Mouse (Mus musculus) monocyte, adult 2 months (primary cell): Measurements from ENCODE around the gene Agpat2.

Source experiments
- DNase-seq, 2 experiments: peaks; one replicate each; pipeline ENCODE4 v3.0.0; 2022; ENCODE audit warnings: low spot score in 2 of 2, low read depth in 1 of 2

The Agpat2 gene

DNA sequence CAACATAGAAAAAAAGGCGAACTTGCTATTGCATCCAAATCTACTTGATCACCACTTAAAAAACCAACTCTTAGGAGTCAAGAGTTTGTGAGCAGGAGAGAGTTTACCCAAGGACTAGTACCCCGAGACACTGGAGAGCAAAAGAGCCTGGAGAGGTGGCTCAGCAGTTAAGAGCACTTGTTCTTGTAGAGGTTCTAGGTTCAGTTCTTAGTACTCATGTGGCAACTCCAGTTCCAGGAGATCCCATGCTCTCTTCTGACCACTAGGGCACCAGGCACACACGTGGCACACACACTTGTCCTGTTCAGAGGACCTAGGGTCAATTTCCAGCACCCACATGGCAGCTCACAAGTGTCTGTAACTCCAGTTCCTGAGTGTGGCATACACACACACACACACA, 21.9 kb upstream of the Agpat2 start:
- DNase-seq, result no peak

DNA sequence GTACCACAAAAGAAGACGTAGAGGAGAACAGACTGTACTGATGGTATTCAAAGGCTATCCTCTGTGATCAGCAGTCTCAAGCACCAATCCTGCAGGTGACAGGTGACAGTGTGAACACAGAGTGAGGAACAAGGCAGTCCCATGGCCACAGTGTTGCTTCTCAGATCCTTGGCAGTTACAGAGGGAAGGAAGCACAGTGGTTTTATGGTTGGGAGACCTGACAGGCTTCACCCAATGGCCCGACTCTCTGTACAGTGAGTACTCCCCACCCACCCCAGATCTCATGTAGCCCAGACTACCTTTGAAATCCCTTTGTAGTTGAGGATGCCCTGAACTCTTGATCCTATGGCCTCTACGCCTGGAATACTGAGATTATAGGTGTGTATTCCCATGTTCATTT, 21.2 kb upstream of the Agpat2 start:
- DNase-seq, result no peak

DNA sequence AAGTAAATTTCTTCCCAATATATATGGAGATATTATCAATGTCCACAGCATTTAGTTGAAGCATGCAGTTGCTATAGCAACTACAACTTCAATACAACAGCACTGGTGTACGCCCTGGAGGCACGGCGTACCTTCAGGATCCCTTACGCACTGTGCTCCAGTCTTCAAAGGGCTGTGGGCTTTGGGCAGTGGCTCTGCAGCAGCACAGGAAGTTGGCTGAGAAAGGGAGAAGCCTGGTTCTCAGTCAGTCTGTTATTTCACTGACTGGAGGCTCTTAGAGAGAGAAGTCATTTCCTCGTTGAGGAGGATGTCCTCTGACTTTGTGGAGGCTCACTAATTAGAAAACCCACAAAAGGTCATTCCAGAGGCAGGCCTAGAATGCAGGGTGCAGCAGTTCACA, 18.8 kb upstream of the Agpat2 start:
- DNase-seq, result no peak

DNA sequence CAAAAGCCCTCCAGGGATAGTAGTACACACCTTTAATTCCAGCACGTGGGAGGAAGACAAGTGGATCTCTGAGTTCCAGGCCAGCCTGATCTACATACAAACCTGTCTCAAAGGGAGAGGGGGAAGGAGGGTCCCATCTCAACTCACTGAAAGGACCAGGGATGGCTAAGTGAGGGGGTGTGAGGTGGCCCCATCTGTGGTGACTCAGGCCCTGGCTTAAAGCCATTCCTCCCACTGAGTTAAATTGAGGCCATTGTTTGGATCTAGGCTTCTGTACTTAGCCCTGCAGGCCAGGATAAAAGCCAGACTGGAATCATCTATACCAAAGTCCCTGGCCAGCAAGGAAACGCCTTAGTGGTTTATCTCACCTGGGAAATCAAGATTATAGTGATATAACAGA, 17.0 kb upstream of the Agpat2 start:
- no peak for DNase-seq

GRCm38 (mm10) chr2:26617928-26618327, 13.7 kb upstream of the Agpat2 start:
- no peak for DNase-seq

DNA sequence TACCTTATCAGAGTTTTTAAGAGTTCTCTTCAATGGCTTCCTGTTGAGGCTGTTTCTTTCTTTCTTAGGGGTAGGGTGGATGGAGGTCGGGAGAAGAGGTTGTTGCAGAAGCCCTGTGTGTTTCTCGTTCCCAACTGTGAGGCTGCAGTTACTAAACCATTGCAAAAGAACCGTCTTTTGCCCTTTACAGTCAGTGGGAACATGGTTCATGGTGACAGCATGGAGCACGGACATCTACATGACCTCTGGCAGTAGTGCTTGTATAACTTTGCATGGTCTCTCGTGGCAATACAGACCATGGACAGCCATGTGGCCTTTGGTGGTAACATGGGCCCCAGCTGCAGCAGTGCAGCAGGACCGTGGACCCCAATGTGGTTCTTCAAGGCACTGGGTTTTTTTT, 13.1 kb upstream of the Agpat2 start:
- DNase-seq, result no peak

DNA sequence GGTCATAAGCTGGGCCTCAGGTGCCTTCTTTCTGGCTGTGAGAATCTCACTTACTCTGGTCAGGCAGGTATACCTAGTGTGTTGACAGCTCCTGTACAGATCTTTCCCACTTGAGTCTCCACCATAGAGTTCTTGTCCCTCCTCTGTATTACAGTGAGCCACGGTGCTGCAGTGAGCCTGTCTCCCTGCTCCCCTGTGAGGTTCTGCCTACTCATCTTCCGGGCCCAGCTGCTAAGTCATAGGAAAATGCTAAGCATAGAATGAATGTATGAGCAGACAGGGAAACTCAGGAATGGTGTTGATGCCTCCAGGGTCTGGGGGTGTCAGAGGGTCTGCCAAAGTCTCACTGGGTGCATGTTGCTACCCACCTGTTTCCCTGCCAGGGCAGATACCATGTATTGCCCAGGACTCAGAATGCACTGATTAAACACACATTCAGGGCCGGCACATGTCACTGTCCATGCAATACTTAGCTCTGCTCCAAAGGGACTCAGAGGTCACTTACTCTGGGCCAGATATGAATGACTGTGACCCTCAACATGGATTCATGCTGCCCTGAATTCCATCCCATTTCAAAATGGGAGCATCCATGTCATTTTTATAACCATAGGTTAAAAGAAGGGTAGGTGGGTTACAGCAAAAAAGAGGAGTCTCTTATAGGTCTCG, 11.4 kb upstream of the Agpat2 start:
- no peak for DNase-seq

- DNase-seq, result no peak
Measured at GRCm38 (mm10) chr2:26614903-26615302, 10.7 kb upstream of the Agpat2 start.

- DNase-seq, result no peak
Measured at GRCm38 (mm10) chr2:26611896-26612295, 7.7 kb upstream of the Agpat2 start.

- DNase-seq, result no peak
Measured at GRCm38 (mm10) chr2:26611054-26611453, 6.8 kb upstream of the Agpat2 start.

GRCm38 (mm10) chr2:26610526-26610925, 6.3 kb upstream of the Agpat2 start:
- DNase-seq, result no peak

GRCm38 (mm10) chr2:26609261-26609661, 5.0 kb upstream of the Agpat2 start:
- no peak for DNase-seq

GRCm38 (mm10) chr2:26608781-26609180, 4.6 kb upstream of the Agpat2 start:
- no peak for DNase-seq

DNA sequence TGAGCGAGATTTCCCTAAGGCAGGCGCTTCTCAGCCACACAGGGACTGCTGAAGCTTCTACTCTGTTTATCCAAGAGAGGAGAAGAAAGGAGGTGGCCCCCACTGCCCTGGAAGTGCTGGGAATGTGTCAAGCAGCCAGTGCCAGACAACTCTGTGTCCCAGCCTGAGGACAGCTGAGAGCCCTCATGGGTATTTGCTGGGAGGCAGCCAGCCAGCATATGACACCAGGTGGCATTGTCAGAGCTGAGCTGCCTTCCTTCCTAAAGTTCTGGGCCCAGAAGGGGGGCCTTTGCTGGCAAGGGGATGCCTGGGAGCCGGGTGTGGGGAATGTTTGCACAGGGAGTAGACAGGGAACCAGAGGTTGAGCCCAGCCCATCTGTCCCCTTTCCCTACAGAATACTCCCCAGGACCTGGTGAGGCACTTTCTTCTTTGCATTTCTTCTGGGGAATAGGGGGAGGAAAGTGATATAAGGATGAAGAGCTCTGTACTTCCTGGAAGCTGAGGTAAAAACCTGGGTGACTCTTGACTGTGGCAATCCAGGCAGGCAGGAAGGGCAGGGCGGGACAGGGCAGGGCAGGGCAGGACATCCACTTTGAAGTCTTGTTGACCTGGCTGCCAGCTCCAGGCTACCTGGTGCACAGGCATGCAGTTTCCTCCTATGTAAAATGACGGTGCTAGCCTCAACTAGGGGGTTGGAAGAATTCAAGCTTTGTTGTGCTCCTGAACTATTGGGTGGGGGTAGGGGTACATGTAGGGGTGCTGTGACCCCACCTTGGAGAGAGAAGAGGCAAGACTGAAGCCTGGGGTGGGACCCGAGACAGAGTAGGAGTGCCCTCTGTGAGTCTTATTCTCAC, 3.1 kb upstream of the Agpat2 start:
- no peak for DNase-seq

DNA sequence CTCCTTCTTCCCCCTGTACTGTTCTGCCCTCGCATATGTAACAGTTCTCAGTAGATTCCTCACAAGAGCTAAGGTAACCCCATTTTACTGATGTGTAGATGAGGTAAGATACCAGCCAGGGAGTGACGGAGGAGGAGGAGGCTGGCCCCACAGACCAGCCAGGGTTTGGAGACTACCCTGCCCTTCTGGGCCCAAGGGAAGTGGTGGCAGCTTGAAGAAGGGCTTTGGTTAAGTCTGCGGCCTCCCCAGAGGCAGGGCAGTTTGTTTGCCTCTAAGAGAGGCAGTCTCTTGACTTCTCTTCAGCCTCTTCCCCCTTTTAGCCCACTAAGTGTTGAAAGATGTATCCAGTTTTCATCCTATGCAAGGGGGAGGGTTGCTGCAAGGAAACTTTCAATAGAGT, 2.4 kb upstream of the Agpat2 start:
- no peak for DNase-seq

- DNase-seq, result no peak
Measured at GRCm38 (mm10) chr2:26605331-26605730, 1.1 kb upstream of the Agpat2 start.

DNA sequence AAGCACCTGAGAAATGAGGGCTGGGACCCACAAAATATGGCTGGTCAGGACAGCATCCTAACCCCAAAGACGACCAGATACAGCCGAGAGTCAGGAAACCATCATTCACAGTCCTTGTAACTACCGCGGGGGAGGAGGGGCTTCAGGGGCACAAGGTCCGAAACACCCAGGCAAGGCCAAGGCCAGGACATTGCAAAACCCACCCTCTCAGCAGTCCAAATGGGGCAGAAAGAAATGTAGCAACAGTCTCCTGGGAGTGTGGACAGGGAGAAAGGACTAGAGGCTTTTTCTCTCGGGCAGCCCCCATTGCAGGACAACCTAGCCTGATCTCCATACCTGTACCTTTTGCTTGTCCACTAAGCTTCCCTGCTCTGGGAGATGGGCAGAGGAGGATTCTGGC, 1.1 kb downstream of the Agpat2 start:
- DNase-seq, result no peak

DNA sequence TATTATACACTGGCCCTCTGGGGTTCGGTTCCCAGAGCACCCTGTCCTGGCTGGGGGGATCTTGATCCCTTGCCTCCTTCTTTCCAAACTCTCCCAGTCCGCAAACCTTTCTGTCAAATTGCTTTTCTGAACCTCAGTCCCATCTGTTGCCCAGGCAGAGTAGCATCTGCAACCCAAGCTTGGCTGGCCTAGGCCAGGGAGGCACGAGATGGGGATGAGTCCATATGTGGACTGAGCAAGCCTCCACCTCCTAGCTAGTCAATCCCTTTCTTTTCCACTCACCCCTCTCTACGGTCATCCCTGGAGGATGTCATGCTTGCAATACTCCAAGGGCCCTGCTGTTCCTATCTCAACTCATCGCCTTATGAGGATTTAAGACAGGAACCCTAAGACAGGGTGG, 1.6 kb downstream of the Agpat2 start:
- DNase-seq, result no peak

DNA sequence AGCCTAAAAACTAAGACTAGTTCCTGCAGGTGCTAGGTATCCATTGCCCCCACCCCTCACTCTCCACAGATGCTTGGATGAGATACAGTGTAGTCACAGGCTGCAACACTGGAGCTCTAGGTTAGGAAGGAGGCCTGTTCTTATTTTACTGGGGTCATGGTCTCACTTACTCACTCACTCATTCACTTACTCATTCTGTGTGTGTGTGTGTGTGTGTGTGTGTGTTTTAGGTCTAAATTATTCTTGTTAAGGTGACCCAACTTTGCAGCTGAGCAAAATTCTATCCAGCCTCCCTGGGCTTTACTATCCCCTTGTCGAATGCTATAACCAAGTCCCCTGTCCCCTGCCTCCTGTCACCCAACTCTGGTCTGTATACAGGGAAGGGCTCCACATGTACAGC, 2.6 kb downstream of the Agpat2 start:
- DNase-seq, result no peak

- DNase-seq, result no peak
Measured at GRCm38 (mm10) chr2:26600664-26601063, 3.6 kb downstream of the Agpat2 start.

DNA sequence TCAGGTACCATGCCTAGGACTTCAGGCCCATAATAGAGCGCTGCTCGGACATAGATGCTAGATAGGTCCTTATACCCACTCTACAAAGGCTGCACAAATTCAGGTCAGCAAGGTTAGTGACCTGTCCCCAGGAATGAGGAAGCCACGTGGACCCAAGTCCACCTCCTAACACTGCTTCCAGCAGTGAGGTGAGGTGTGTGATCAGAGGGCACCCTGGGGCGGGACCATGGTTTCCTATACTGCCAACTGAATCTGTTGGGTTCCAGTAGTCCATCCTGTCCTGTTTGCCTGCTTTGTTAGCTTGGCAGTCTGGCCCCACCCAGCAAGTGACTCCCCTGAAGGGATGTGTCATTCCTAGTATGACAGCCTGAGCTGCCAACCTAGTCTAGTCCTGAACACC, 4.3 kb downstream of the Agpat2 start:
- no peak for DNase-seq

GRCm38 (mm10) chr2:26598462-26598861, 5.8 kb downstream of the Agpat2 start:
- DNase-seq, result no peak

DNA sequence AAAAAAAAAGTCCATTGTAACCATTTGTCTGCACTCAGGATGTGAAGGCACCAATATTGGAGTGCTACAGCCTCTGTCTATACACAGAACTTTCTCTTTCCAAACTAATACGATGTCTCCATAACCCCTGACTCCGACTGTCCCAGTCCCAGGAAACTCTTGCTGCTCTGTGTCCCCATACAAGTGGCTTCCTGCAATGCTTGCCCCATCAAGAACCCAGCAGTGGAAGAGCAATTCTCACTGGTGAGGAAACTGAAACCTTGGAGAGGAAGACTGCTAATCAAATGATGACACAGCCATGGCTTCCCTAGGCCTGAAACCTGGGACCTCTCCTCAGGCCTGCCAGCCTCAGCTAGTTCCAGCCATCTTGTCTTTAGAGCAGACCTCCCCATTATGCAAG, 6.4 kb downstream of the Agpat2 start:
- DNase-seq, result no peak
